Mouse (Mus musculus) gastrocnemius, postnatal 10 days (tissue): ENCODE results near the gene Sbno2. TPM values are rescaled to one million over a fixed set of nuclear protein-coding genes. Genes with fewer than 3 reads are reported as not detected.

ENCODE experiments used
- DNase-seq: peaks from one replicate; pipeline ENCODE4 v3.0.0; 2021; ENCODE audit warnings: mixed read lengths
- total RNA-seq, 2 experiments: library from RNA; stranded (reverse); gene quantifications; 2 replicates each; pipeline ENCODE4 v1.2.3; 2021

Gene Sbno2
- total RNA-seq, 2 experiments from 2014 or later: 7.7 to 11.6 TPM

DNA sequence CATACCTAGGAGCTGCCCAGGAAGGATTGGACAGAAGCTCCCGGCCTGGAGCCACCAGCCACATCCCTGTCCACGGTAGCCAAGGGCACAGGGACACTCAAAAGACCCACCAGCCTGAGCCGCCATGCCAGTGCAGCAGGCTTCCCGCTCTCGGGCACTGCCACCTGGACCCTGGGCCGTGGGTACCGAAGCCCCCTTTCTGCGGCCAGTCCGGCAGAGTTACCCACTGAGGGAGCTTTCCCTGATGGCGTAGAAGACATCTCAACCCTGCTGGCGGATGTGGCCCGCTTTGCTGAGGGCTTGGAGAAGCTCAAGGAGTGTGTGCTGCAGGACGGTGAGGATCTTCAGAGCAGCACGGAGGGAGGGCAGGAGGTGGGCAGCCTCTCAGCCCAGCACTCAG, 87.6 kb downstream of the Sbno2 start:
- no peak for DNase-seq

DNA sequence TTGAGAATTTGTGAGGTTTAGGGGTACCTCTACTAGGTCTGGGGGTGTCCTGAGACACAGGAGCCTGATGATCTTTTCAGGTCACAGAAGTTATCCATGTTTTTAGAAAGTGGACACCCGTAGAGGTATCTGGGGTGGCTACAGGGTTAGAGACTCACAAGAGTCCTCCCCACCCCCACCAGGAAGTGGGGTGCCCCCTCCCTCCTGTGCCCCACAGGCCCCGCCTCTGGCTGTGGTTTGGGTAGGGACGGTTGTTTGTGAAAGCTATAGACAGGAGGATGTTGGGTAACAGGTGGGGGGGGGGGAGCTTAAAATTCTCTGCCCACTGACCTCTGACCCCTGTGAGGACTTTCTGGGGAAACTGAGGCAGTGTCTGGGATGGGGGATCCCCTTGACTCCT, 88.0 kb downstream of the Sbno2 start:
- DNase-seq: no peak

DNA sequence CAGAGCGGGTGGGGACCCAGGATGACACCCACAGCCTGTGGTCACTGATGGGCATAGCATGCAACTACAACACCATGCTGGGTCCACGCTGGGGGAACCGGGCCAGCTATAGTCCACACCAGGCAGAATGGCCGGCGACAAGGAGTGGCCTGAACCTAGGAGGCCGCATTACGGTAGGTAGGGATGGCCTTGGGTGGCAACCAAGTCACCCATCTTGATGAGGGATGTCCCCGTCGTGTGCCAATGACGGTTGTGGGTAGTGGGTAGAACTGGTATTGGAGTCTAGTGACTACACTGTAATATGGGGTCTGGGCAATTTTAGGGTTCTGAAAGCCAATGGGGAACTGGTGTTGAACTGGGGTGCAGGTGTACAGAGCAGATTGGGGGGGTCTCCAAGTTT, 88.4 kb downstream of the Sbno2 start:
- DNase-seq: no peak

DNA sequence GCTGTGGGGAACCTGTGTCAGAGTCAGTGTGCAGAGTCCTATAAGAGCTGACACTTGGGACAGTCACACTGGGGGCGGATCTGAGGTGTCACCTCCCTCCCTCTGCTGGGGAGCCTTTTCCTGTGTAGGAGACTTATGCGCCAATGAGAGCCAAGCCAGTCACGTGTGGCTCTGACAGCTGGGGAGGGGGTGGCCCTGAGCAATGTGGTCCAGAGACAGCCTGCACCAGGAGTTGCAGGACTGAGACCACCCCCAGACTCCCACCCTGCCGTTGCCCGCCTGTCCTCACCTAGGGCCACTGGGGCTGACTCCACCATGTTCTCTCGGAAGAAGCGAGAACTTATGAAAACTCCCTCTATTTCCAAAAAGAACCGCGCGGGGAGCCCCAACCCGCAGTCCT, 88.9 kb downstream of the Sbno2 start, which contains the start of gene Arhgap45:
Arhgap45 (plus strand) TSS at position 143 of the 400 bp plus-strand sequence.
- DNase-seq: no peak

DNA sequence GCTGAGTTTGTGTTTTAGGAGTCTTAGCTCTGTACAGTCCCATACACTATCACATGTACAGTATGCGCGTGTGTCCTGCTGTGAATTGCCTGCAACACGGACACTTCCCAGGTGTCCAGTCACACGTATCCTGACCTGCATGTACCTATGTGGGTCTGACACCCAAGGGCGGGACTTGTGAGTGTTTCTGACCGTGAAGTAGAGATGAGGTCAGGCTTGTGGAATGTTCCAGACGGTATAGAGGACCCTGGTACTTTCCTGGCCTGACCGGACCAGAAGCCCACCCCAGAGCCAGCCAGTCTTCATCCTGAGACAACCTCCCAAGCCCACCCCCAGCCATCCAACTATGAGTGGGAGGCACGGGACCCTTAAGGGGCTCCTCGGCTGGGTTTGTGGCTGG, 89.8 kb downstream of the Sbno2 start:
- DNase-seq: no peak

DNA sequence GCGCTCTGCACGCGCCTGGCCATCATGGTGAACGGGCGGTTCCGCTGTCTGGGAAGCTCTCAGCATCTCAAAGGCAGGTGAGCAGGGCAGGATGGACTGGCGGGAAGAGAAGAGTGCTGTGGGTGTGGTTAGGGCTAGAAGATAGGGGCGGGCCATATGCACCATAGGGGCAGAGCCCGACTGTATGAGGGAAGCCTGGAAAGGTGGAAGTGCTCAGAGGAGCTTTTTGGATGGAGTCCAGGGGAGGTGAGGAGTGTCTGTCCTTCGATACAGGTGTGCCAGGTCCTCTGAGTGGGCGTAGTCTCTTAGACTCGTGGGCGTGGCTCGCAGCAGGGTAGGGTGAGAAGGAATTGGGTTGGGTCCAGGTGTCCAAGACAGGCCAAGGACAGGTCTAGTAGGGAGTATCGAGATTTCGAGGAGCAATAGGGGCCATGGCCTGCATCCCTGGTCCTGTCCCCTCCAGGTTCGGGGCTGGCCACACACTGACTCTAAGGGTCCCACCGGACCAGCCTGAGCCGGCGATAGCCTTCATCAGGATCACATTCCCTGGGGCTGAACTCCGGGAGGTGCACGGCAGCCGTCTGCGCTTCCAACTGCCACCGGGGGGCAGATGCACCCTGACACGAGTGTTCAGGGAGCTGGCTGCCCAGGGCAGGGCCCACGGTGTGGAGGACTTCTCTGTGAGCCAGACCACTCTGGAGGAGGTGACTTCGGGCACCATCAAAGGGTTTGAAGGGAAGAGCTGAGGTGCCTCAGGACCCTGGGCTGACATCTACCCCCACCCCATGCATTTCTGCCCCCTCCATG, 90.7 kb downstream of the Sbno2 start:
- no peak for DNase-seq

DNA sequence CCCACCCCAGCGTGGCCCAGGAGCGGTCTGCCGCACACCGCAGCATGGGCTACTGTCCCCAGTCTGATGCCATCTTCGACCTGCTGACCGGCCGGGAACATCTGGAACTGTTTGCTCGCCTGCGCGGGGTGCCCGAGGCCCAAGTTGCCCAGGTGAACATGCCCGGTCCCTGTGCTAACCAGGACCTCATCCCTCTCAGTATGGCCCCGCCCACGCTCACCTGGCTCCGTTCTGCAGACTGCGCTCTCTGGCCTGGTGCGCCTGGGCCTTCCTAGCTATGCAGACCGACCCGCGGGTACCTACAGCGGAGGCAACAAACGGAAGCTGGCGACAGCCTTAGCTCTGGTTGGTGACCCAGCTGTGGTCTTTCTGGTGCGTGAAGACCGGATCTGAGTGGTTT, 91.8 kb downstream of the Sbno2 start:
- no peak for DNase-seq

DNA sequence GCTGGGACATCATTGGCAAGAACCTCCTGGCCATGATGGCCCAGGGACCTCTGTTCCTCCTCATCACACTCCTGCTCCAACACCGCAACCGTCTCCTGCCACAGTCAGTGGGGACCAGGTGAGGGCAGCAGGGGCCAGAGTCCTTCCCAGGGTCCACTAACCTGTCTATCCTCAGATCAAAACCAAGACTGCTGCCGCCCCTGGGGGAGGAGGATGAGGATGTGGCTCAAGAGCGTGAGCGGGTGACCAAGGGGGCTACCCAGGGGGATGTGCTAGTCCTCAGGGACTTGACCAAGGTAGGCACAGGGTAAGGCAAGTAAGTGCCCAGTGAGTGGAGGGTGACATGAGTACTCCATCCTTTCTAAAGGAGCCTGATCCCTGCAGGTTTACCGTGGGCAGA, 93.6 kb downstream of the Sbno2 start:
- DNase-seq: no peak

Other genes with a start within 250 kb of the Sbno2 start
- gene Prtn3, start 231.1 kb downstream of the Sbno2 start, total RNA-seq: 1 to 10 TPM in 1 of 2 experiments, not detected in 1; 2.1 TPM
- gene Plppr3, start 230.9 kb downstream of the Sbno2 start, total RNA-seq: 1 to 10 TPM in 1 of 2 experiments, under 1 TPM in 1; 0.49 to 1.6 TPM
- 1 to 10 TPM in 1 of 2 experiments, not detected in 1; 1.9 TPM for gene Elane, start 219.3 kb downstream of the Sbno2 start, total RNA-seq
- 10 to 100 TPM; 21.5 to 22.8 TPM for gene Cfd, start 214.7 kb downstream of the Sbno2 start, total RNA-seq
- 10 to 100 TPM; 39.6 to 43.8 TPM for gene Med16, start 196.6 kb downstream of the Sbno2 start, total RNA-seq
- gene Gm26602, start 194.7 kb downstream of the Sbno2 start, total RNA-seq: not detected
- under 1 TPM; 0.23 to 0.59 TPM for gene Kiss1r, start 188.6 kb downstream of the Sbno2 start, total RNA-seq
- gene R3hdm4, start 184.4 kb downstream of the Sbno2 start, total RNA-seq: 100 to 1,000 TPM; 101 to 108 TPM
- 1 to 10 TPM; 2.6 to 4.1 TPM for gene Arid3a, start 178.5 kb downstream of the Sbno2 start, total RNA-seq
- 10 to 100 TPM; 18.0 to 21.8 TPM for gene Wdr18, start 145.4 kb downstream of the Sbno2 start, total RNA-seq
- gene Grin3b, start 134.9 kb downstream of the Sbno2 start, total RNA-seq: under 1 TPM; 0.14 to 0.38 TPM
- gene Tmem259, start 121.2 kb downstream of the Sbno2 start, total RNA-seq: 10 to 100 TPM; 85.5 to 90.8 TPM
- gene Cnn2, start 117.0 kb downstream of the Sbno2 start, total RNA-seq: 10 to 100 TPM; 26.1 to 38.6 TPM
- 1 to 10 TPM; 3.2 to 4.2 TPM for gene Abca7, start 109.1 kb downstream of the Sbno2 start, total RNA-seq
- 1 to 10 TPM; 2.0 to 3.5 TPM for gene Arhgap45, start 88.9 kb downstream of the Sbno2 start, total RNA-seq
- 10 to 100 TPM; 62.1 to 62.7 TPM for gene Polr2e, start 65.8 kb downstream of the Sbno2 start, total RNA-seq
- 100 to 1,000 TPM; 380 to 398 TPM for gene Gpx4, start 58.4 kb downstream of the Sbno2 start, total RNA-seq
- gene Stk11, start 10.2 kb upstream of the Sbno2 start, total RNA-seq: 100 to 1,000 TPM; 105 to 110 TPM
- gene Atp5d, start 33.1 kb upstream of the Sbno2 start, total RNA-seq: 100 to 1,000 TPM; 576 to 659 TPM
- 1 to 10 TPM; 2.3 to 3.2 TPM for gene Cbarp, start 35.3 kb upstream of the Sbno2 start, total RNA-seq
- 10 to 100 TPM; 34.3 to 62.7 TPM for gene Midn, start 42.7 kb upstream of the Sbno2 start, total RNA-seq
- gene Cirbp, start 60.4 kb upstream of the Sbno2 start, total RNA-seq: 10 to 100 TPM; 84.3 to 88.4 TPM
- 1 to 10 TPM; 3.9 to 5.5 TPM for gene 1600002K03Rik, start 67.4 kb upstream of the Sbno2 start, total RNA-seq
- 1 to 10 TPM; 1.1 to 1.9 TPM for gene Efna2, start 73.9 kb upstream of the Sbno2 start, total RNA-seq
- 10 to 100 TPM; 26.4 to 31.3 TPM for gene Mum1, start 120.9 kb upstream of the Sbno2 start, total RNA-seq
- 100 to 1,000 TPM; 371 to 457 TPM for gene Ndufs7, start 143.6 kb upstream of the Sbno2 start, total RNA-seq
- 100 to 1,000 TPM; 342 to 351 TPM for gene Gamt, start 155.4 kb upstream of the Sbno2 start, total RNA-seq
- gene Dazap1, start 155.9 kb upstream of the Sbno2 start, total RNA-seq: 10 to 100 TPM; 67.8 to 81.0 TPM
- gene Rps15, start 186.9 kb upstream of the Sbno2 start, total RNA-seq: 100 to 1,000 TPM; 952 to 954 TPM
- under 1 TPM; 0.87 to 0.95 TPM for gene Apc2, start 190.4 kb upstream of the Sbno2 start, total RNA-seq
- gene 2310011J03Rik, start 215.0 kb upstream of the Sbno2 start, total RNA-seq: 10 to 100 TPM; 10.5 to 13.1 TPM
- 1 to 10 TPM in 1 of 2 experiments, under 1 TPM in 1; 0.75 to 1.5 TPM for gene Pcsk4, start 223.9 kb upstream of the Sbno2 start, total RNA-seq
- gene Reep6, start 224.4 kb upstream of the Sbno2 start, total RNA-seq: 1 to 10 TPM; 2.1 to 2.4 TPM
- 10 to 100 TPM; 15.2 to 20.4 TPM for gene Adamtsl5, start 242.8 kb upstream of the Sbno2 start, total RNA-seq